Mouse (Mus musculus) gastrocnemius, postnatal 14 days (tissue): ENCODE data around the gene Hdac8. TPM values are rescaled to one million over a fixed set of nuclear protein-coding genes. Genes with fewer than 3 reads are reported as not detected.

Experiments used
- DNase-seq: peaks from one replicate; pipeline ENCODE4 v3.0.0; 2021; ENCODE audit warnings: mixed read lengths
- intact Hi-C: fragments of 180-260 bp; cut with DNase I; formaldehyde crosslinking; loops from one replicate; pipeline ENCODE4 v1.15.1; 2025; ENCODE audit warnings: low total_unique reads
- total RNA-seq, 2 experiments: library from RNA; stranded (reverse); gene quantifications; 2 replicates each; pipeline ENCODE4 v1.2.3; 2021

Hdac8 gene
- total RNA-seq, 2 experiments from 2014 or later, result 2.9 to 3.9 TPM

DNA sequence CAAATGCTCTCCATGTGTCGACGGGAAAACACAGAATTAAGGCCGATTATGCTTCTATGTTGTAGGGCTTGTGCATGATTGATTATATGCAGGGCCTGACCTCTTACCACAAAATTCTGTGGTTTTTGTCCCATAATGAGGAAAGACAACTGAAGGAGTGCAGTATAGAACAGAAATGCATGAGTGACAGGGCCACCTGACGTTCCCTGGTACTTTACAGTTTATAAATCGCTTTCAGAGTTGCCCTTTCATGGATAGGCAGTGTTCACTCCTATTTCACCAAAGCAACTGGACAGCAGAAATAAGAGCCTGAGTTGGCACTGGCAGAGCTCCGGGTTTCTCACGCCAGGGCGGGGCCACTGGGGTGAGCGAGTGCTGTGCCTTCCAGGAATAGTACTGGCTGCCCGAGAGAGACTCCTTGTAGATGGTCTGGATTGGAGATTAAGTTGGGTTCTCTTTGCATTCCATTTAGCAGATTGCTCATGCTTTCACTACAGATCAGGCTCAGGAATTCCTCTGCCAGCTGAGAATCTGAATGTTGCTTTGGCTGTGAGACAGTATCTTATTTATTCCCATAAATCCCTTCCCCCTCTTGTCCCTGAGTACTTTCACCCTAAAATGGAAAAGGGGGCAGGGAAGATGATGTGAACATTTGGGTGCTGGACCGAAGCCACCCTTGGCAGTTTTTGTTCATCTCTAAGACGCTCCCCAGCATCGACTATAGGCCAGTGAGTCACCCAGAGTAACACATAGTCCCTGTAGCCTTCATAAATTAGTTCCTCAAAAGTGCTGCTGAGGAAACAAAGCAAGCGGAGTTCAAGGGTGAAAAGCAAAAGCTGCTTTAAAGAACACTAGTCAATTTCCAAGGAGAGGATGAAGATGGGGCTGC lies 155.1 kb downstream of the Hdac8 start:
- DNase-seq, result peak; percentile 71
- intact Hi-C loops, result no loop called here

DNA sequence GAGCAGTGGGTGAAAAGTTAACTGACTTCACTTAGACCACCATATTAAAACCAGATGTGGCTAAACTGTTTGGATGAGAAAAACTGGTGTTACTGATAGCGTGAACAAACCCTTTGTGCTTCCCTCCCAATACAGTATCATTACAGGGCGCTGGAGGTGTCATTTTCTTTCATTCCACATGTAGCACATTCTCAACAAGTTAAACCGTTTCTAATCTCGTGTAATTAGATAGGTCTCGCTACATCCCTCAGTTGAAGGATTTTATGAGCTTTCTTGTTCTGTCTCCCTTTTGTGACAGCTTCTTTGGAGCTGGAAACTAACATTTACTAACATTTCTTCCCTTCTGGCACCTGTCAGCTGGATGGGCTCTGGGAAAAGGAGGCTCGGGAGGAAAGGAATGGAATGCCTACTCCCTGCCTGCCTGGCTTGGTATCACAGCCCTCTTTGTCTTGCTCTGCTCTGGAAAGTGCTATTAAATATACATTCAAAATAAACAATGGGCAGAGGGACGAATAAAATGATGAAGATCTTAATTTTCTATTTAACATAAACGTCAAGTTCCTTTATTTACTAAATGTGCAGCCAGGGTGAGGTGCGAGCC lies 156.2 kb downstream of the Hdac8 start:
- DNase-seq, result no peak
- intact Hi-C loops, result no loop called here

DNA sequence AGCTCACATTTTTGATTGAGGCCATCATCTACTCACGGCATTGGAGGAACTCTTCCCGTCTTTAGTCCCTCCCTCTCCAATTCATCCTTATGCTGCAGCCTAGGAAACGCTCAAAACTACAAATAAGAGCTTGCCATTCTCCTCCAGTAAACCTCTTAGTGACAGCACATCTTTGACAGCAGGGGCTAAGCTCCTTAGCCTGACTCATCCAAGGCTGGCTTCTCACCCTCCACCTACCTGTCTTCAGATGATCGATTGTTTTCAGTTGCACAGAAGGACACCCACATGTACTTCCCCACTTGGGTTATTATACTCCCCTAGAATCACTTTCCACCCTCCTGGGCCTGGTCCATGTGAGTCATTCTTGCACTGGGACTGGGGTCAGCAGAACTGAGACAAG lies 163.5 kb downstream of the Hdac8 start:
- intact Hi-C loops, result no loop called here
- DNase-seq, result no peak

DNA sequence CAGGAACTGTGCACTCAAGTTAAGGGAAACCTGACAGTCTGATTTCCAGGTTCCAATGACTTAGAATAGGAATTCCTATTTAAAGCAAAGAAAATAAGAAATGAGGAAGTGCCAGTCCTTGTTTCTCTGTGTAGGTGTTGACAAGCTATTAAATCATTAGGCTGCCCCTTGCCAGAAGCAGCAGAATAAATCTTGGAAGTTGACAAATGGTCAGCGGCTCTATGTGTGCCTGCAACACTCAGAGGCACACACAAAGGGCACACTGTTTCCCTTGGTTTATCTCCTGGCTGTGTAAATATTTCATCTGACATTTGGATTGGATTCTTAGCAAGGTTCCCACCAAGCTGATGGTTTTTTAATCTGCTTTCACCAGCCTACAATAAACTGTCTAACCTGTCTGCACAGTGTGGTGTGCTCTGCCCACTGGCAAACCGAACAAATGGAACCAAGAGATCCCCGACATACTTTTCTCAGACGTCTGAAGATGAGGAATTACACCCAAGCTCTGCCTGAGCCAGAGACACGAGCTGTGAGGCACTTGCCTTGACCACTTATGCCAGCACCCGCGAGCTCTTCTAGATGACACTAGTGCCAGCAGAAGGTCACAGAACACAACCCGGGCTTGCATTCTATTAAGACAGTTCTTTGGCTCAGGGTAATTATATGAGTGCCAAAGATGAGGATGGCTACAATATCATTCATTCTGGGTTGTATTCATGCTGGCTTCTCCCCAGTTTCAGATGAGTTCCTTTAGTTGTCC lies 165.6 kb downstream of the Hdac8 start:
- intact Hi-C loops, result no loop called here
- no peak for DNase-seq

DNA sequence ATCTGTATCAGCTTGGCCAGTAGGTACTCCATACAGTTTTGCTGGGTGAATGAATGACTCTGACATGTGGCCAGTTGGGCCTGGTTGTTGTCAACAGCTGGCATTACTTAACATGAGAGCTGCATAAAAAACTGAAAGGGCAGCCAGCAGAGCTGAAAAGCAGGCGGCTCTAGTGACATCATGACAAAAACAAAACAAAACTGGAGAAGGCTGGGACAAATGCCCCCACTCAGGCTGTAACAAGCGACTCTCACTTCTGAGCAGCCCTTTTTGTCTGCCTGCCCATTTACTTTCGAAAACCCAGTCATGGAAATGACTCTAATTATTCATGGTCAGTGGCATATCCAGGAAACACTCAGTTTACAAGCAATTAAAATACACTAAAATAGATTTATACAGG lies 185.5 kb downstream of the Hdac8 start:
- DNase-seq, result no peak
- intact Hi-C loops, result no loop called here

DNA sequence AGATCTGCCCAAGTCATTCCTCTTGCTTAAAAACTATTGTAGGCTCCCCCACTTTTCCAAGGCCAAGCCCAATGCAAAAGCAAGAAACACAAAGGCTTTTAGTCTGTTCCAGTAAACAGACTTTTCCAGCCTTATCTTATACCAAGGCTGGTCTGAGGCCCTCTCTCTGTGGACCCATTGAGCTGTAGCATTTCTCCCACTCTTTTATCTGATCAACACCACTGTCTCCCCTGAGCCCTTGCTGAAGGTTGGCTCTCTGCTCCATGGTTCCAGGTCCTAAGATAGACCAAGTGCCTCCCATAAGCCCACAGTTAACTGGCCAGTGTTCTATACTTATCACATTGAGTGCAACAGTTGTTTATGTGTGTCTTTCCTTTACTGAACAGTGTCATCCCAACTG lies 185.9 kb downstream of the Hdac8 start:
- no peak for DNase-seq
- intact Hi-C loops, result no loop called here

DNA sequence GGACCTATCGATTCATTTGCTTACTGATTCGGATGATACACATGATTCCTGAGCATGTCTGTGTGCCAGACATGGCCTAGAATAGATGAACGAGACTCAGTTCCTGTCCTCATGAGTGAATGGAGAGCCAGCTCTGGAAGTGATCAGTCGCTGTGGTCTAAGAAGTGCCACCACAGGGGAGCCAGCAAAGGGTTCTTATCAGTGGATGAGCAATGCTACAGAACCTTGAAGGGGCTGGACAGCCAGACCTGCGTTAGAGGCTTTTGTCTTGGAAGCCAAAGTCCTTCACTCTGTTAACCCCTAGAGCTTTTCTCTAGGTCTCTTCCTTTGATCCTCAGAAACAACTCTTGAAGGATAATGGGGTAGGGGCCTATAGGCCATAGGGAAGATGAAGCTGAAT lies 186.4 kb downstream of the Hdac8 start:
- intact Hi-C loops, result no loop called here
- DNase-seq, result no peak

DNA sequence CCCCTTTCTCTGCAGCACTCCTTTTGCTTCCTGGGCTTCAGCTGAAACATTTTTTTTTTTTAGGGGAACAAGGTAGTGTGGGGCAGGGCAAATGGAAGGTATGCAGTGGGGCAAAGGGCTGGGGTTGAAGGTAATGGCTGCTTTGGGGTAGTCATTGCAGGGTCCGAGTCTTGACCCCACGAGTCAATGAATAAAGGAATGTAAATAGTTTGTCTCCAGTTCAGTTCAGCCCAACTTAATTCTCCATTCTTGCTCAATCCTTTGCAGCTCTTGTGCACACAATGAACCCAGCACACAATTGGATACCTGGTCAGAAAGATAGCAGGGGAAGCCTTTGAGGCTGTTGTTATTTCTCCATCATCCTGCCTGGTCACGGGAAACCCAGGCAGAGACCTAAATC lies 194.0 kb downstream of the Hdac8 start:
- DNase-seq, result no peak
- intact Hi-C loops, result no loop called here

DNA sequence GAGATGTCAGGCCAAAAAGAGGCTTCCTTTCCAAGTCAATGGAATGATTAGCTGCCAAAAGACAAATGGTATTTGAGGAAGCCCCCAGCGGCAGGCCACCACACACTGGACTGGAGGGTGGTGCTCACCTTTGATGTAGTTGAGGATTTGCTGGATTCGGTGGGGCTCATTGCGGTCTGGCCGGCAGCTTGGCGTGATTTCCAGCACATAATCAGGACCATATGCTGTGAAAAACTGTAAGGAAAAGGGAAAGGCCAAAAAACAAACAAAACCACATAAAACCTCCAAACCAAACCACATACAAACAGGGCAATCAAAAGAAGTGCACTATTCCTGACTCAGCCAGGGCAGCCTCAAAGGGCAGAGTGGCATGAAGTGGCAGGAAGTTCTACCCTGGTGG lies 197.6 kb downstream of the Hdac8 start:
- intact Hi-C loops, result no loop called here
- no peak for DNase-seq

DNA sequence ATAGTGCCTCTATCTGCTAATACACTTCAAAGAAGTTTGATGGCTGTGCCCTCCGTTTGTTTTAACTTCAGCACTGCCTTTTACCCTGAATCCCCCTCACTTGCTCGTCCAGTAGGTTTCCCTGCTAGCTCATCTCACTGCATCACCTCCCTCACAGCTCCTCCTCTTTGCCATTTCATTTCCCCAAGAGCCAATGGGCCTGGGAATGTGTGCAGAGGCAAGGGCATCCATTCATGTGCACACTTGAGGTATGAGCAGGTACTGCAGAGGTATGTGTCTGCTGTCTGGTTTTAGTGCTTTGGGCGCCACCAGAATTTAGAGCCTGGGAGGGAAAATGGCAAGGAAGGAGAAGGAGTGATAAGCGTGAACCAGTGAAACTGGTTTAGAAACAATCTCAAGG lies 199.4 kb downstream of the Hdac8 start:
- intact Hi-C loops, result no loop called here
- no peak for DNase-seq

DNA sequence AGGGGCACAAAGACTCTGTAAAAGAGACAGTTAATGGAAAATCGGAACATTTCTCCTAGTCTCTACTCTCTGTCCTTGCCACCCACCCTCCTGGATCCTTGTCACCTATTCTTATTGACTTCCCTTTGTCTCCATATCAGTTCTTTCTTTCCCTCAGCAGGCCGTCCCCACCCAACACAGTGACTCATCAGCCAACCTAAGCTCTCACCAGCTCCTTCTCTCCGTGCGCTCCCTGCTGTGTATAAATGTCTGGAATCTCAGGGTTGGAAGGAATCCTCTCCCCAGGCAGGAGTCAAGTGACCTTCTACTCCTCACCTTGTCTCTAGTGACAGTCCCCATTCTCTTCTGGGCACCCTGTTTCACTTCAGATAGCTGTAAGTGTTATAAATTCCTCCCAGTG lies 200.2 kb downstream of the Hdac8 start:
- DNase-seq, result no peak
- intact Hi-C loops, result no loop called here

DNA sequence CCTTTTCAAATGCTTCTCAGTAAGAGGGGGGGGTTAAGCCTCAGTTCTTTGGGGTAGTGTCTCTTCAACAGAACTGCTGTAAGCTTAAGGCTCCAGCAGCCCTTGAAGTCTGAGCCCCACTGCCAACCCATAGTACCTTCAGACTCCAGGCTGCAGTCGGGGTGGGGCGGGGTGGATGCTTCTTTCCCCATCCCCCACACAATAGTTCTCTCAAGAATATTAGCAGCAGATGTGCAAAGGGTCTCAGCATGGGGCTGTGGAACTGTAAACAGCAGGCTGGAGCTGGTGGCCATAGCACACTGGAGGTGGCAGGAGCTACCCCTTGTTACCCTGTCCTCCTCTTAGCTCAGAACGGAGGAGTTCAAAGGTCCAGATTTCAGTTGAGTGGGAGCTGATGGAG lies 202.7 kb downstream of the Hdac8 start:
- intact Hi-C loops, result no loop called here

DNA sequence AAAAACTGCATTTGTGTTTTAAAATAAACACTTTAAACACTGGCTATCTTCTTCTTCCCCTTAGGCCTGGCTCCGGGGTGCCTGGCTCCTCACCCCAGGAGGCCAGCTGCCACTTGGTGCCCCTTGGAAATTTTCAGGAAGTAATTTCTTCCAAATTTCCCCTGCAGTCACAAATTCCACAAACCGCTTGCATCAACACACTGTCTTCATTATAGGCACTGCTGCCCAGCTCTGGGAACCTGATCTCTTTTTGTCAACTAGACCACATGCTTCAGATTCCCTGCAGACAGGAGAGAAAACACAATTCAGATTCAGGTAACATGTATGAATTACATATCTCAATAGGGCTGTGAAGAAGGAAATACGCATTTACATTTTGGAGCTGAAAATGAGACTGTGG lies 220.3 kb downstream of the Hdac8 start:
- intact Hi-C loops, result no loop called here
- no peak for DNase-seq

More for the DNA sequence above, 202.7 kb downstream of the Hdac8 start:
- DNase-seq, result no peak

DNA sequence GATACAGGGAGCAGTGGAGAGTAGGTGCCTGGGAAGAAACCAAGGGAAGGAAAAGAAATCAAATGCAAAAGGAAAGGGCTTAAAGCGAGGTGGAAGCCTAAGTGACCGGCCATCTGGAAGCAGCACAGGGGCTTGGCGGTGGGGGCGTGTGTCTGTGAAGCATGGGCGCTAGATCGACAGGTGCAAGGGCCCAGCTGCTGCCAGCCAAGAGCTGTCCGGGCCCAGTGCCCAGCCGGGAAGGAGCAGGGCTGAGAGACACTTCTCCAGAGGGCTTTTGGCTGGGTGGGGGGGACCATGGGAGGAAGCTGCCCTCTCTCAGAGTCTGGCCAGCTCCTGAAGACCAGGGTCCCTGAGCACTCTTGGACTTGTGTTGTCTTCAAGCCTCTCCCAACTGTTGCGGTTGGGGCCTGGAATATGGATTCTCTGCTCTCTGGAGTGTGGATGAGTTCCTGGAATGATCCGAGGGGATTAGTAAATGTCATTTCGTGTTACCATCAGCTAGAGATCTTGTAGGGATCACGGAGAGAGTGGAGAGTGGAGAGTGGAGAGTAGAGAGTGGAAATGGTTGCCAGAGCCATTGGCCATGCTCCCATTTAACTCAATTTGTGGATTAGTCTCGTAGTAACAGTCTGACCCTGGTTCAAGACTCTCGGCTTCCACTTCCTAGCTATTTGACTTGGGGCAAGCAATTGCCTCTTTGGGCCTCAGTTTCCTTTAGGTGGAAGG lies 242.4 kb downstream of the Hdac8 start:
- peak; percentile 54 for DNase-seq
- intact Hi-C loops, result no loop called here

DNA sequence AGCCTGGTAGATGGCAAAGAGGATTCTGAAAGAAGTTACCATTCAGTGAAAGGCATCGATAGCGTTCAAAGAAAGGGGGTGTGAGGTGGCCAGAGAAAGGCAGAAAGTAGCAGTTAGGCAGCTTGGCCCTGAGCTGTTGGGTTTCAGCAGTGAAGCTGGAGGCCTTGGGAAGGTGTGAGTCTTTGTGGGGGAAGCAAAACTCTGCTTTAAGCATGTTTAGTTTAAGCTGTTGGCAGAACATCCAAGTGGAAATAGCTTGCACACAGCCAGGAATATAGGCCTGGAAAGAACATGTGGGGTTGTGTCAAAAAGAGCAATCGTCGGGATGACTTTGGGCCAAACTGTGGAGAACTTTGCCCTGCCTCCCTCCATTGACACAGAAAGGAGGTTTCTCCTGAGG lies 245.4 kb downstream of the Hdac8 start:
- intact Hi-C loops, result no loop called here
- DNase-seq, result no peak

DNA sequence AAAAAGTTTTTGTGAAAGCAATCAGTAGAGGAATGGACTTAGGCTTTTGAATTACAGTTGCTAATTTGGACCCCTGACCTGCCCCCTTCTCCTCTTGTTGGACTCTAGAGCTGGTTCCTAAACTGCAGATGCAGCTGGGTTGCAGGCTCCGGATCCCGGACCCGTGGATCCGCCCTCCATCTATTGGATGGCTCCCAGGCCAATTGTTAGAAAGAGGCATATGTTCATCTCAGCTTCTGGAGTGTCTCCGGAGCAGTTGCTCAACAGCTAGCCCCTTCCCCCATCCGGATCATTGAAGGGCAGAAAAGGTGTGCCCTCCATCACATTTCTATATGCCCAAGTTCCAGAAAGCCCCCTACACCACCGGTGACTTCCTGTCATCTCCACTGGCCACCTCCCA lies 251.3 kb downstream of the Hdac8 start:
- DNase-seq, result peak; percentile 27
- intact Hi-C loops, result no loop called here

DNA sequence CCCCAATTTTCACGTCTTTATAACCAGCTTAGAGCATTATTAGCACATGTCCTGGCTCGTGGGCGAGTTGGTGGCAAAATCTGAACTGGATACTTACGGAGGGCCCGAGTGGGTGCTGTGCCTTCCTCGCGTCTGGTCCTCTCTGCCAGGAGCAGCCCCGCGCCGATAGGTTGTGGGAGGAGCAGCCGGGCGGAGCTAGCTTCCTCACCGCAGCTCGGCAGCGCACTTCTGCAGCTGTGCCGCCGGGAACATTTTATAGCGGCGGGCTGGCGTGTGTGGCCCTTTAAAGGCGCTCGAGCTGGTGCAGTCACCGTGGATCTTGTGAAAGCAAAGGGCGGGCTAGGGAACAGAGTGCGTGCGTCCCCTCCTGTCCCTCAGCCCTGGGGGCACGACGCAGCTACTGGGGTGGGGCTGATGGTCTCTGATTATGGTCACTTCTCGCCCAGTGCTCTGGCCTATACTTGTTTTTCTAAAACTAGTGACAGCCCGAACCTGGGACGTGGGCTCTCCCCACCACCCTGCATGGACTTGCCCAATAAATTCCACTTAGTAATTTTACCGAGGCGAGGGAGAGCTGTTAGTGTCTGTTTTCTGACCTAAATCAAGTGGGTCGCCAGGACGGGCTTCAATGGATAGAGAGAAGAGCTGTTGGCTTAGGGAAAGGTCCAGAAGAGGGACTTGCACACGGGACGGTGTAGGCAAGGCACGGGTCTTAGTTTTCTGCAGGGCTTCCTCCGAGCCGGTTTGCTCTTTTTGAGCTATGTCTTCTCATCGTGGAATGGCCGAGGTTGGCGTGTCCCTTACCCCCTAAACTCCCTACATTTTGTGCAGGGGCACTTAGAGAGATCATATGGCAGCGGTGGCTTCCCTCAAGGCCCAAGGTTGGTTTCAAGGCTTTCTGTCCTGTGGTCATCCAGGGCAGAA lies 253.0 kb downstream of the Hdac8 start, which contains the start of gene Cited1:
TSS of gene Cited1 (minus strand) at position 245 of the 924 bp plus-strand sequence.
- DNase-seq, result peak; percentile 33
- intact Hi-C loops, result no loop called here

DNA sequence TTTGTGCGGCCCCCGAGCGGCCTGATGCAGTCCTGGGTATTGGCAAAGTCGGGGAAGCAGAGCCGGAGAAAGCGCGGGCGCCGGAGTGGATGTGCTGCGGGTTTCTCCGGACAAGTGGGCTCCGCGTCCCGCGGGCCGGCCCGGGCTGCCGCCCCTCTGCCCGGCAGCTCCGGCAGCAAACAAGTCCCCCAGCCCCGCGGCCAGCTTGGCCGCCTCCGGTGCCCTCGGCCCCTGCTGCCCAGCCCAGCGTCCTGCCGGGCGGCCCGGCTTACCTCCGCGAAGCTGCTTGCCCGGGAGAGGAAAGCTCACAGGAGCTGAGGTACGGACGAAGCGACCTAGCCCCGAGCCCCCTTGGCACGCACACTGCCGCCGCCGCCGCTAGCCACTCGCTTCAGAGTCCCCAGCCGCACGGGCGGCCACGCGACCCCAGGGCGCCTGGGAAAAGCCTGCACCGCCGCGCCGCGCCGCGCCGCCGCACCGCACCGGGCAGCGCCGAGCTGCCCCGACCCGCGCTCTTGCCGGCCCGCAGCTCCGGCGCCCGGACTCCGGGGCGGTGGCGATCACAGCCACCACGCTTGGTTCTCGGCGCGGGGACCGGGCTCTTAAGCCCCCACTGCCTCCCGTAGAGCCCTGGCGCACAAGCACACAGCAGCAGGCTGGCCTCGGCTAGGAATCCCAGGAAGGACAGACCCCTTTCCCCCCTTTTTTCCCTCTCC lies 253.8 kb downstream of the Hdac8 start:
- DNase-seq, result no peak
- intact Hi-C loops, result no loop called here
